Comparison of ENCODE assay signal across 19 mouse cellular contexts in the genomic region with DNA sequence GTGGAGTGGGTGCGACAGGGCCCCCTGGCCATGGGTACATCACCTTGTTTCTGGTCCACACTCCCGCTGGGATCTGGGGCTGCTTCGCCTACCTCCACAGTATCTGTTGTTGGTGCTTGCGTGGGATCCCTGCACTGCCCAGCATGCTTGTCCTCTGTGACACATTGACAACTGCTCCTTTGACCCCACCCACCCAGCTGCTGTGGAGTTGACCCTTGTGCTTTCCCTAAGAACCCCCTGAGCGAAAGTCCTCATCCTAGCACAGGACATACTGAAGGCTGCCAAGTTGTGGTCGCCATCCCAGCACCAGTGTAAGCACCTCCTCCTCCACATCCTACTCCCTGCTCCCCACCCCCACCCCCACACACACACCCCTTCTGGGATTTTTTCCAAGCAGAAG.
DNase-seq lines count a peak whose midpoint lies in the region; ATAC-seq and TF ChIP-seq lines count a peak whose summit lies in the region.
"Had no signal": no experiment of that assay in that cellular context is flagged by ENCODE, and none has a peak within 500 bp of the region (broad histone marks: within the 10 kb centered on the region; RNA-seq: fewer than 3 reads in every experiment).

No protein-coding gene starts in this region.

- TF ChIP-seq EP300 in liver, postnatal 0 days (IDR thresholded peaks at IDR 0.05; ENCODE audit: low read depth) = no peak

- no peaks in the 10 kb centered on the region for H3K36me3 ChIP-seq in liver, postnatal 0 days (replicated peaks; ENCODE audit: insufficient read depth, low read length)
- H3K36me3 ChIP-seq in intestine, embryonic 15.5 days = no peaks in the 10 kb centered on the region
- H3K36me3 ChIP-seq: embryonic facial prominence, embryonic 15.5 days; hindbrain, embryonic 15.5 days had no signal

- H3K4me1 ChIP-seq in liver, postnatal 0 days (ENCODE audit: insufficient read depth) = peaks cover 5% of the 10 kb centered on the region; the same call in 1 of the 2 replicates
- peaks cover 3% of the 10 kb centered on the region; the same call in 1 of the 2 replicates for H3K4me1 ChIP-seq in intestine, embryonic 15.5 days (replicated peaks)
- H3K4me1 ChIP-seq: hindbrain, embryonic 15.5 days had no signal

- H3K4me2 ChIP-seq in liver, postnatal 0 days (ENCODE audit: low read depth, low read length) = no peak overlapping the region
- H3K4me2 ChIP-seq in intestine, embryonic 15.5 days (replicated peaks) = no peak overlapping the region
- H3K4me2 ChIP-seq: embryonic facial prominence, embryonic 15.5 days; hindbrain, embryonic 15.5 days; midbrain, embryonic 11.5 days had no signal

- no peak overlapping the region for H3K4me3 ChIP-seq in liver, postnatal 0 days (ENCODE audit: low read depth, low read length)
- H3K4me3 ChIP-seq in intestine, embryonic 15.5 days (replicated peaks) = no peak overlapping the region
- H3K4me3 ChIP-seq: embryonic facial prominence, embryonic 15.5 days; hindbrain, embryonic 15.5 days; layer of hippocampus, adult 2 months; myocyte had no signal

- no peak for TF ChIP-seq CTCF in liver, postnatal 0 days (IDR thresholded peaks at IDR 0.05; ENCODE audit: low read depth)

- peak; percentile 28; the same call in 1 of the 2 replicates for ATAC-seq in liver, postnatal 0 days
- ATAC-seq in intestine, embryonic 15.5 days = 0 out of 2 replicates have a peak, but pooled peaks have one; percentile 35
- ATAC-seq in monocyte, adult 5-6 weeks (replicated peaks; ENCODE audit: insufficient number of reproducible peaks, low FRiP score, low TSS enrichment, poor library complexity, severe bottlenecking) = no peak

- no peaks in the 10 kb centered on the region for H3K27me3 ChIP-seq in liver, postnatal 0 days (ENCODE audit: insufficient read depth, low read length)
- H3K27me3 ChIP-seq in intestine, embryonic 15.5 days (replicated peaks) = no peaks in the 10 kb centered on the region
- H3K27me3 ChIP-seq: embryonic facial prominence, embryonic 15.5 days; hindbrain, embryonic 15.5 days had no signal

- H3K27ac ChIP-seq in liver, postnatal 0 days (ENCODE audit: low read depth) = no peak overlapping the region
- H3K27ac ChIP-seq in intestine, embryonic 15.5 days = no peak overlapping the region
- H3K27ac ChIP-seq: embryonic facial prominence, embryonic 15.5 days; hindbrain, embryonic 15.5 days; layer of hippocampus, adult 2 months had no signal

- no peak overlapping the region for H3K9ac ChIP-seq in liver, postnatal 0 days (replicated peaks)
- H3K9ac ChIP-seq in intestine, embryonic 15.5 days = no peak overlapping the region
- H3K9ac ChIP-seq: embryonic facial prominence, embryonic 15.5 days; hindbrain, embryonic 15.5 days had no signal

- peak; percentile 29 for DNase-seq in liver, postnatal 0 days
- DNase-seq in liver = no peak
- DNase-seq in kidney, adult 18-20 months = peak; percentile 61
- DNase-seq in kidney, postnatal 10 days = peak; percentile 52
- DNase-seq in natural killer cell, adult 2 months (ENCODE audit: low spot score in 2 of 2) = no peak
- no peak for DNase-seq in adrenal gland, adult (ENCODE audit: inconsistent age in 2 of 2, low spot score in 1 of 2)
- DNase-seq: cerebellum, postnatal 10 days; embryo, embryonic 11 days; gastrocnemius, postnatal 25 days; heart, postnatal 14 days; left cerebral cortex, postnatal 4 days; thymus, postnatal 4 days had no signal

- no peaks in the 10 kb centered on the region for H3K9me3 ChIP-seq in liver, postnatal 0 days (ENCODE audit: low read length)
- H3K9me3 ChIP-seq in intestine, embryonic 15.5 days = no peaks in the 10 kb centered on the region
- H3K9me3 ChIP-seq: embryonic facial prominence, embryonic 15.5 days; hindbrain, embryonic 15.5 days had no signal

- WGBS in liver, postnatal 0 days (ENCODE audit: insufficient replicate concordance) = 55% methylated on average over 6 of the region's 6 CpGs
- WGBS in intestine, embryonic 15.5 days = 61% methylated on average over 6 of the region's 6 CpGs

Comparison
In these comparisons a context has a peak if more than half of its experiments do, and no peak if none do; other contexts are left out.
1. DNase-seq: peak in liver, postnatal 0 days (single experiment), kidney, adult 18-20 months (single experiment) and kidney, postnatal 10 days (single experiment); none in liver (single experiment), natural killer cell, adult 2 months (0 of 2) and adrenal gland, adult (0 of 2).